Mouse (Mus musculus) lung, embryonic 14.5 days (tissue): ENCODE results near the gene Tff2. TPM values are rescaled to one million over a fixed set of nuclear protein-coding genes. Genes with fewer than 3 reads are reported as not detected.

Experiments
- ATAC-seq: fragments of 200-750 bp; cut with Nextera tagmentation; 2 replicates; pipeline ENCODE4 v1.8.0; 2017; ENCODE audit warnings: mild to moderate bottlenecking, moderate TSS enrichment, moderate library complexity; ENCODE audit not compliant: insufficient read depth
- DNase-seq: peaks from one replicate; pipeline ENCODE4 v3.0.0-alpha.2; 2015
- H3K27ac ChIP-seq: fragments of 300-500 bp; sonication (generic); 2 replicates; pipeline ENCODE4 v1.5.1; 2014; ENCODE audit warnings: low read depth, mild to moderate bottlenecking, moderate library complexity
- H3K27me3 ChIP-seq: fragments of 300-500 bp; sonication (generic); 2 replicates; pipeline ENCODE4 v1.6.1; 2014; ENCODE audit warnings: low read length, control low read depth; ENCODE audit not compliant: insufficient read depth
- H3K36me3 ChIP-seq: fragments of 300-500 bp; sonication (generic); 2 replicates; pipeline ENCODE4 v1.6.1; 2014; ENCODE audit warnings: control low read depth; ENCODE audit not compliant: insufficient read depth
- H3K4me1 ChIP-seq: fragments of 300-500 bp; sonication (generic); 2 replicates; pipeline ENCODE4 v1.6.1; 2014; ENCODE audit warnings: antibody characterized with exemption, control low read depth; ENCODE audit not compliant: insufficient read depth
- H3K4me2 ChIP-seq: fragments of 300-500 bp; sonication (generic); 2 replicates; pipeline ENCODE4 v1.6.1; 2014; ENCODE audit warnings: mild to moderate bottlenecking
- H3K4me3 ChIP-seq: fragments of 300-500 bp; sonication (generic); 2 replicates; pipeline ENCODE4 v1.5.1; 2014; ENCODE audit warnings: low read depth, low read length
- H3K9ac ChIP-seq: fragments of 300-500 bp; sonication (generic); 2 replicates; pipeline ENCODE4 v1.6.1; 2014
- H3K9me3 ChIP-seq: fragments of 300-500 bp; sonication (generic); 2 replicates; pipeline ENCODE4 v1.6.1; 2016; ENCODE audit warnings: low read depth, low read length, control low read depth
- CTCF ChIP-seq: IDR thresholded peaks from 2 replicates; pipeline ENCODE4 v1.5.1; 2016; ENCODE audit warnings: antibody characterized with exemption, low read depth
- WGBS: fragments of 180-500 bp; shearing (Covaris S2); extraction: QIAGEN DNeasy Blood & Tissue Kit; methylation state at CpG from one replicate; pipeline ENCODE4 v1.1.7; 2014; 5-methylcytosine and 5-hydroxymethylcytosine counted together
- polyA plus RNA-seq: library from polyadenylated mRNA; unstranded; fragments of >200 nt; fragmentation: Nextera tagmentation; extraction: Ambion mirVana; gene quantifications from 2 replicates; pipeline ENCODE4 v1.2.1, GENCODE M21; 2014

Tff2 gene
- polyA plus RNA-seq, 1 experiment from 2014 or later = not detected

- no peak for ATAC-seq
- TF ChIP-seq CTCF = no peak
Measured at GRCm38 (mm10) chr17:31183180-31183974, 39.3 kb upstream of the Tff2 start.

GRCm38 (mm10) chr17:31181490-31181889 lies 37.4 kb upstream of the Tff2 start:
- Histone ChIP-seq H3K4me1 (no peaks in the 10 kb centered on the region), H3K4me2 (no peak overlapping the region), H3K36me3 (no peaks in the 10 kb centered on the region), H3K27ac (no peak overlapping the region), H3K9me3 (no peaks in the 10 kb centered on the region), H3K27me3 (no peaks in the 10 kb centered on the region), H3K4me3 (no peak overlapping the region), H3K9ac (no peak overlapping the region)
- ATAC-seq = no peak
- no peak for TF ChIP-seq CTCF
- WGBS = 85% methylated on average over 4 of the region's 4 CpGs
- no peak for DNase-seq

More at GRCm38 (mm10) chr17:31183180-31183974, 39.3 kb upstream of the Tff2 start:
- no peaks in the 10 kb centered on the region for H3K36me3 ChIP-seq
- H3K4me3 ChIP-seq = no peak overlapping the region
- no peak overlapping the region for H3K9ac ChIP-seq
- WGBS = 40% methylated on average over 12 of the region's 12 CpGs
- H3K27me3 ChIP-seq = no peaks in the 10 kb centered on the region
- peak; percentile 18 for DNase-seq
- H3K4me2 ChIP-seq = no peak overlapping the region
- peak overlapping the region; percentile 20; the same call in 1 of the 2 replicates for H3K27ac ChIP-seq
- no peaks in the 10 kb centered on the region for H3K9me3 ChIP-seq
- no peaks in the 10 kb centered on the region for H3K4me1 ChIP-seq

DNA sequence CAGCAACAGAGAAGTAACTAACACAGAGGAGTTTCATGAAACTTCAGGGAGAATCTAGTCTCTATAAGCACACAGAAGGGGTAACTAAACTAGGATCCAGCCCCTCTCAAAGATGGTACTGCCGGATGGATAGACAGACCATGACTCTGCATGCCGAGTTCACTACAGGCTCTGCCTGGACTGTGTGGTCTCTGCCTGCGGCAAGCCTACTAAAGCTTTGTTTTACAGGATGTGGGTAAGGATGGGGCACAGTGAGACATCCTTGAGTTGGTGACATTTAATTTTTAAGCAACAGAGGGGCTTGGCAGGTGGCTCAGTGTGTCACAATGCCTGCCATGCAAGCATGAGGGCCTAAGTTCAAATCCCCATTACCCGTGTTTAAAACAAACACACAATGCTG lies 32.2 kb upstream of the Tff2 start:
- no peak for DNase-seq
- no peaks in the 10 kb centered on the region for H3K9me3 ChIP-seq
- 77% methylated on average over 4 of the region's 4 CpGs for WGBS
- H3K4me1 ChIP-seq = no peaks in the 10 kb centered on the region
- H3K9ac ChIP-seq = no peak overlapping the region
- no peak for TF ChIP-seq CTCF
- no peak overlapping the region for H3K4me3 ChIP-seq
- ATAC-seq = no peak
- no peaks in the 10 kb centered on the region for H3K27me3 ChIP-seq
- no peak overlapping the region for H3K4me2 ChIP-seq
- H3K36me3 ChIP-seq = no peaks in the 10 kb centered on the region
- no peak overlapping the region for H3K27ac ChIP-seq

GRCm38 (mm10) chr17:31169796-31170195 lies 25.7 kb upstream of the Tff2 start:
- Histone ChIP-seq H3K4me2 (no peak overlapping the region), H3K9me3 (no peaks in the 10 kb centered on the region), H3K36me3 (no peaks in the 10 kb centered on the region), H3K27ac (no peak overlapping the region), H3K27me3 (no peaks in the 10 kb centered on the region), H3K4me1 (no peaks in the 10 kb centered on the region; the same call in 1 of the 2 replicates), H3K9ac (no peak overlapping the region), H3K4me3 (no peak overlapping the region)
- WGBS = 63% methylated on average over 5 of the region's 5 CpGs
- ATAC-seq (no peak), DNase-seq (no peak)
- no peak for TF ChIP-seq CTCF

GRCm38 (mm10) chr17:31165127-31165526 lies 21.0 kb upstream of the Tff2 start, which contains the start of gene Tff1:
Gene Tff1 (minus strand): TSS chr17:31165277.
- Histone ChIP-seq H3K4me1 (no peaks in the 10 kb centered on the region; the same call in 1 of the 2 replicates), H3K27ac (no peak within 1 kb of the TSS), H3K36me3 (no peaks in the 10 kb centered on the region), H3K4me3 (no peak within 1 kb of the TSS), H3K4me2 (no peak within 1 kb of the TSS), H3K9ac (no peak within 1 kb of the TSS), H3K27me3 (no peaks in the 10 kb centered on the region), H3K9me3 (no peaks in the 10 kb centered on the region)
- no peak for TF ChIP-seq CTCF
- DNase-seq = no peak
- WGBS = 67% methylated on average over 6 of the region's 6 CpGs
- no peak for ATAC-seq

- Histone ChIP-seq H3K27ac (no peak overlapping the region), H3K9me3 (no peaks in the 10 kb centered on the region), H3K36me3 (no peaks in the 10 kb centered on the region), H3K27me3 (no peaks in the 10 kb centered on the region), H3K9ac (no peak overlapping the region), H3K4me1 (no peaks in the 10 kb centered on the region), H3K4me2 (no peak overlapping the region), H3K4me3 (no peak overlapping the region)
- WGBS = 76% methylated on average over 2 of the region's 2 CpGs
- DNase-seq = no peak
- TF ChIP-seq CTCF = no peak
- no peak for ATAC-seq
Measured at GRCm38 (mm10) chr17:31163821-31164220, 19.7 kb upstream of the Tff2 start.

DNA sequence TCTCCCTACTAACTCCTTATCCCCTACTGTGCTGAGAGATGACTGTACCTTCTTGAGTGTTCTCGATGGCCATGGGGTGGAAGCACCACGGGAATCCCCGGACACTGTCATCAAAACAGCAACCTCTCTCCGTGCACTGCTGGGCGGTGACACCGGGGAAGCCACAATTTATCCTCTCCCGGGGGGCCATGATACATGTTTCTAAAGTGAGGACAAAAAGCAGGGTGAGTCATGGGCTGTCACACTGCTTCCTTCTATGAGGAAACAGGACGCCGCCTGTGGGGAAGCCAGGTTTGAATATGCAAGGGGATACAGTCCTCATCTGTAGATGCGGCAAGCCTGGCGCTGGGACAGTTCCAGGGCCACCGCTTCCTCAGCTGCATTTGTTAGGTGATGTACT lies 18.5 kb upstream of the Tff2 start:
- ATAC-seq (no peak), DNase-seq (no peak)
- H3K9ac ChIP-seq = no peak overlapping the region
- no peak overlapping the region for H3K27ac ChIP-seq
- no peaks in the 10 kb centered on the region for H3K9me3 ChIP-seq
- no peaks in the 10 kb centered on the region for H3K4me1 ChIP-seq
- no peak for TF ChIP-seq CTCF
- H3K4me3 ChIP-seq = no peak overlapping the region
- no peak overlapping the region for H3K4me2 ChIP-seq
- no peaks in the 10 kb centered on the region for H3K27me3 ChIP-seq
- WGBS = 79% methylated on average over 12 of the region's 12 CpGs
- no peaks in the 10 kb centered on the region for H3K36me3 ChIP-seq
